Mouse (Mus musculus) ES-E14 (cell line): Measurements from ENCODE around the gene Tenm2. TPM values are rescaled to one million over a fixed set of nuclear protein-coding genes. Genes with fewer than 3 reads are reported as not detected.

Experiments used
- DNase-seq: peaks from one replicate; pipeline ENCODE4 v3.0.0-alpha.2; 2013; ENCODE audit warnings: low read depth, low spot score
- H3K27ac ChIP-seq: 2 replicates; pipeline ENCODE4 v1.5.1; 2012; ENCODE audit warnings: low read depth, mild to moderate bottlenecking, low read length, moderate library complexity, mixed read lengths; ENCODE audit not compliant: poor library complexity, insufficient read depth, severe bottlenecking
- H3K36me3 ChIP-seq: 2 replicates; pipeline ENCODE4 v1.6.1; 2012; ENCODE audit warnings: mild to moderate bottlenecking, low read length, moderate library complexity, mixed read lengths; ENCODE audit not compliant: control insufficient read depth, poor library complexity, insufficient read depth, severe bottlenecking
- H3K4me1 ChIP-seq, 2 experiments: fragments of 150-350 bp in 1 of 2; sonication (generic) in 1 of 2; 2 replicates each; pipeline ENCODE4 v1.6.1; 2012; ENCODE audit warnings: low read length in 2 of 2, mild to moderate bottlenecking in 1 of 2, mixed read lengths in 1 of 2; ENCODE audit not compliant: control insufficient read depth in 2 of 2, insufficient read depth in 2 of 2, poor library complexity in 1 of 2
- H3K4me3 ChIP-seq, 2 experiments: fragments of 150-350 bp in 1 of 2; sonication (generic) in 1 of 2; 2 replicates each; pipeline ENCODE4 v1.5.1; 2012; ENCODE audit warnings: low read length in 2 of 2, low read depth in 1 of 2, mild to moderate bottlenecking in 1 of 2, mixed read lengths in 1 of 2; ENCODE audit not compliant: insufficient read depth in 1 of 2, poor library complexity in 1 of 2, severe bottlenecking in 1 of 2
- H3K9ac ChIP-seq: 2 replicates; pipeline ENCODE4 v1.6.1; 2012; ENCODE audit warnings: low read depth, mild to moderate bottlenecking, low read length, mixed read lengths; ENCODE audit not compliant: poor library complexity, insufficient read depth, severe bottlenecking
- H3K9me3 ChIP-seq: fragments of 150-350 bp; sonication (generic); 2 replicates; pipeline ENCODE4 v1.6.1; 2012; ENCODE audit warnings: low read depth, mild to moderate bottlenecking, low read length; ENCODE audit not compliant: control insufficient read depth, insufficient read depth
- CHD2 ChIP-seq: IDR thresholded peaks from 2 replicates; pipeline ENCODE4 v1.6.1; 2014; ENCODE audit warnings: mild to moderate bottlenecking, low read depth, low read length, inconsistent platforms
- HCFC1 ChIP-seq: IDR thresholded peaks from 2 replicates; pipeline ENCODE4 v1.6.1; 2012; ENCODE audit warnings: low read length, inconsistent platforms, borderline replicate concordance; ENCODE audit not compliant: insufficient read depth
- MAFK ChIP-seq: IDR thresholded peaks from 2 replicates; pipeline ENCODE4 v1.6.1; 2014; ENCODE audit warnings: mild to moderate bottlenecking, low read depth, low read length, inconsistent platforms; ENCODE audit not compliant: insufficient read depth
- ZC3H11A ChIP-seq: IDR thresholded peaks from 2 replicates; pipeline ENCODE4 v1.6.1; 2012; ENCODE audit warnings: low read depth, mild to moderate bottlenecking, inconsistent platforms, low read length, borderline replicate concordance
- ZNF384 ChIP-seq: IDR thresholded peaks from 2 replicates; pipeline ENCODE4 v1.6.1; 2012; ENCODE audit warnings: low read depth, low read length, inconsistent platforms
- in situ Hi-C, 2 experiments: fragments of 600-800 bp; cut with MboI; formaldehyde crosslinking; loops; one replicate each; pipeline ENCODE4 v1.15.1; 2025; ENCODE audit warnings: low sequenced_read_pairs in 2 of 2, inconsistent platforms in 1 of 2; ENCODE audit not compliant: unreplicated experiment in 2 of 2
- total RNA-seq: library from RNA; depleted of rRNA; stranded (reverse); fragments of 300-350 nt; gene quantifications from 2 replicates; pipeline ENCODE4 v1.2.3, GENCODE M21; 2012

The Tenm2 gene
- total RNA-seq, 1 experiment: 0.04 TPM

GRCm38 (mm10) chr11:36223716-36224439, 1011.9 kb downstream of the Tenm2 start:
- Histone ChIP-seq H3K9ac (no peak overlapping the region), H3K36me3 (no peaks in the 10 kb centered on the region), H3K4me1 (peaks cover 0 to 2% of the 10 kb centered on the region in 2 experiments; a peak in 1 of 4 replicates), H3K4me3 (no peak overlapping the region), H3K27ac (no peak overlapping the region), H3K9me3 (no peaks in the 10 kb centered on the region)
- no peak for DNase-seq
- TF ChIP-seq CHD2 (no peak), ZNF384 (no peak), HCFC1 (no peak), MAFK (no peak), ZC3H11A (no peak)
- in situ Hi-C loops: no loop called here

- Histone ChIP-seq H3K9me3 (no peaks in the 10 kb centered on the region), H3K36me3 (no peaks in the 10 kb centered on the region), H3K4me1 (peaks cover 0 to 2% of the 10 kb centered on the region in 2 experiments; a peak in 1 of 4 replicates), H3K4me3 (no peak overlapping the region), H3K27ac (no peak overlapping the region), H3K9ac (no peak overlapping the region)
- DNase-seq: no peak
- in situ Hi-C loops: no loop called here
- TF ChIP-seq MAFK (no peak), HCFC1 (no peak), ZC3H11A (no peak), CHD2 (no peak), ZNF384 (no peak)
Measured at GRCm38 (mm10) chr11:36222071-36222470, 1013.7 kb downstream of the Tenm2 start.

- TF ChIP-seq CHD2: no peak
- no peak for TF ChIP-seq MAFK
- TF ChIP-seq HCFC1: no peak
- peak; percentile 92 for TF ChIP-seq ZC3H11A
- TF ChIP-seq ZNF384: no peak
- Histone ChIP-seq H3K36me3 (no peaks in the 10 kb centered on the region), H3K9ac (no peak overlapping the region), H3K9me3 (no peaks in the 10 kb centered on the region), H3K27ac (no peak overlapping the region), H3K4me3 (no peak overlapping the region), H3K4me1 (peaks cover 0 to 2% of the 10 kb centered on the region in 2 experiments; a peak in 1 of 4 replicates)
- in situ Hi-C loops: no loop called here
- DNase-seq: peak; percentile 81
Measured at GRCm38 (mm10) chr11:36221271-36221975, 1014.3 kb downstream of the Tenm2 start.

DNA sequence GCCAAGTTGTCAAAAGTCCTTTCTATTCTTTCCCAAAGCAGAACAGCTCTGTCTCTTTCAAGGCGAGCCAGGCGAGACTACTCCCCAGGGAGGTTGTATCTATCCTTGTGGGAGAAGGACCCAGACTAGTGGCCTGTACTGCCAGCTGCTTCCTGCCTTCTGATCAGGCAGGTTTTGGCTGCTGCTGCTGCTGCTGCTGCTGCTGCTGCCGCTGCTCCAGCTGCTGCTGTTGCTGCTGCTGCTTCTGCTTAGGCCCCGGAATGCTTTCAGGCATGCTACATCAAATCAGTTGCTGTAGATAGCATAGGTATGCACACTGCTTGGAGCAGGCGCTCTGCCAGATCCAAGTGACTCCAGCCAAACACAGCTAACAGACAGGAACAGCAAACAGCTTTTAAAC, 1015.1 kb downstream of the Tenm2 start:
- peaks cover 0 to 2% of the 10 kb centered on the region in 2 experiments; a peak in 1 of 4 replicates for H3K4me1 ChIP-seq
- H3K9ac ChIP-seq: no peak overlapping the region
- in situ Hi-C loops: no loop called here
- DNase-seq: peak; percentile 13
- no peak overlapping the region for H3K4me3 ChIP-seq
- no peaks in the 10 kb centered on the region for H3K9me3 ChIP-seq
- no peaks in the 10 kb centered on the region for H3K36me3 ChIP-seq
- TF ChIP-seq HCFC1 (no peak), CHD2 (no peak), ZC3H11A (no peak), MAFK (no peak), ZNF384 (no peak)
- no peak overlapping the region for H3K27ac ChIP-seq
